16 mouse cellular contexts compared by ENCODE assay signal in the genomic region with DNA sequence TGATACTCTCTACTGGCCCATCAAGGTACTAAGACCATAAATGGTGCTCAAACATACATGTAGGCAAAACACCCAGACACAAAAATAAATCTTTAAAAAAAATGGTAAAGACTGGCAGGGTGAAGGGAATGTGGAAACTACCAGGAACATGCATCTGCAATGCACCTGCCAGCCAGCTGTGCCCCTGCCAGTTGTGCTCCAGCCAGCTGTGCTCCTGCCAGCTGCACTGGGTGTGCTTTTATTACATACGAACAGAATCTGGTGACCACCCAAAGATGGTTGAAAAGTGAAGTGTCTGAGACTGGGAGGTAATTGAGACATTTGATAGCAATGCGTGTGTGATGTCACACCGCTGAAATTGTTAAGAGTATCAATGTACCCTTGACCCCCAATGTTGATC.
DNase-seq lines count a peak whose midpoint lies in the region; ATAC-seq and TF ChIP-seq lines count a peak whose summit lies in the region.
"Had no signal": no experiment of that assay in that cellular context is flagged by ENCODE, and none has a peak within 500 bp of the region (broad histone marks: within the 10 kb centered on the region; RNA-seq: fewer than 3 reads in every experiment).

No protein-coding gene starts in this region.

- no peak overlapping the region for H3K9ac ChIP-seq in heart, embryonic 12.5 days
- no peak overlapping the region for H3K9ac ChIP-seq in stomach, postnatal 0 days (ENCODE audit: low read length)
- H3K9ac ChIP-seq: embryonic facial prominence, embryonic 13.5 days; forebrain, embryonic 13.5 days; forebrain, postnatal 0 days; hindbrain, embryonic 15.5 days had no signal

- TF ChIP-seq EP300 in stomach, postnatal 0 days (optimal IDR thresholded peaks at IDR 0.05): no peak

- ATAC-seq in heart, embryonic 12.5 days (ENCODE audit: insufficient number of reproducible peaks, low FRiP score): no peak
- ATAC-seq in stomach, postnatal 0 days (ENCODE audit: low FRiP score, low TSS enrichment): no peak
- ATAC-seq: forebrain, embryonic 13.5 days; forebrain, postnatal 0 days; intestine, embryonic 16.5 days had no signal

- H3K4me3 ChIP-seq in heart, embryonic 12.5 days: no peak overlapping the region
- no peak overlapping the region for H3K4me3 ChIP-seq in stomach, postnatal 0 days (ENCODE audit: low read depth, low read length)
- H3K4me3 ChIP-seq: embryonic facial prominence, embryonic 13.5 days; forebrain, embryonic 13.5 days; hindbrain, embryonic 15.5 days had no signal

- 0 out of 2 replicates have a peak, but pooled peaks cover 3% of the 10 kb centered on the region for H3K4me1 ChIP-seq in heart, embryonic 12.5 days (replicated peaks)
- H3K4me1 ChIP-seq in stomach, postnatal 0 days (replicated peaks; ENCODE audit: control insufficient read depth, insufficient read depth): no peaks in the 10 kb centered on the region
- H3K4me1 ChIP-seq: embryonic facial prominence, embryonic 13.5 days; hindbrain, embryonic 15.5 days had no signal

- H3K27me3 ChIP-seq in heart, embryonic 12.5 days (replicated peaks): no peaks in the 10 kb centered on the region
- H3K27me3 ChIP-seq in stomach, postnatal 0 days (ENCODE audit: control insufficient read depth, insufficient read depth, low read length): no peaks in the 10 kb centered on the region
- H3K27me3 ChIP-seq: embryonic facial prominence, embryonic 13.5 days; forebrain, embryonic 13.5 days; hindbrain, embryonic 15.5 days had no signal

- DNase-seq in heart, postnatal 14 days: peak; percentile 14 to 48
- DNase-seq in adrenal gland, adult 8-10 months: peak; percentile 1
- DNase-seq in adrenal gland, postnatal 10 days: peak; percentile 79
- peak; percentile 18 for DNase-seq in stomach, postnatal 0 days (ENCODE audit: low spot score)
- no peak for DNase-seq in MN1 (ENCODE audit: low spot score)
- DNase-seq: cerebellum, adult 18-20 months; cerebellum, adult 9-11 months; cerebellum, postnatal 36 days; forebrain, postnatal 0 days; gastrocnemius, postnatal 14 days; kidney, adult 2 months had no signal

- no peak for TF ChIP-seq CTCF in stomach, postnatal 0 days (IDR thresholded peaks at IDR 0.05; ENCODE audit: low read depth)

- no peak overlapping the region for H3K27ac ChIP-seq in heart, embryonic 12.5 days (ENCODE audit: poor library complexity, severe bottlenecking)
- H3K27ac ChIP-seq in stomach, postnatal 0 days (replicated peaks): no peak overlapping the region
- H3K27ac ChIP-seq: embryonic facial prominence, embryonic 13.5 days; forebrain, embryonic 13.5 days; hindbrain, embryonic 15.5 days had no signal

- intact Hi-C loops in heart, postnatal 14 days (cut with DNase I): no loop called here

- WGBS in heart, embryonic 12.5 days: 78% methylated on average over 3 of the region's 3 CpGs
- WGBS in stomach, postnatal 0 days: 71% methylated on average over 3 of the region's 3 CpGs

- no peaks in the 10 kb centered on the region for H3K36me3 ChIP-seq in heart, embryonic 12.5 days
- no peaks in the 10 kb centered on the region for H3K36me3 ChIP-seq in stomach, postnatal 0 days (ENCODE audit: control insufficient read depth, insufficient read depth, low read length)
- H3K36me3 ChIP-seq: embryonic facial prominence, embryonic 13.5 days; hindbrain, embryonic 15.5 days had no signal

- H3K4me2 ChIP-seq in heart, embryonic 12.5 days: no peak overlapping the region
- no peak overlapping the region for H3K4me2 ChIP-seq in stomach, postnatal 0 days (replicated peaks; ENCODE audit: low read depth)
- H3K4me2 ChIP-seq: embryonic facial prominence, embryonic 13.5 days; forebrain, embryonic 13.5 days; hindbrain, embryonic 15.5 days had no signal

- H3K9me3 ChIP-seq in heart, embryonic 12.5 days (replicated peaks): no peaks in the 10 kb centered on the region
- no peaks in the 10 kb centered on the region for H3K9me3 ChIP-seq in stomach, postnatal 0 days (ENCODE audit: control insufficient read depth, low read length)
- H3K9me3 ChIP-seq: embryonic facial prominence, embryonic 13.5 days; forebrain, embryonic 13.5 days; hindbrain, embryonic 15.5 days had no signal
